Mouse (Mus musculus) c-Kit-negative CD71-positive TER-119-positive erythroid progenitor cells, embryonic 14.5 days (primary cell): ENCODE measurements around the gene Pdcd2l.

Experiments used
- DNase-seq: peaks from one replicate; pipeline ENCODE4 v3.0.0-alpha.2; 2013; ENCODE audit warnings: low read depth, low spot score

The Pdcd2l gene

DNA sequence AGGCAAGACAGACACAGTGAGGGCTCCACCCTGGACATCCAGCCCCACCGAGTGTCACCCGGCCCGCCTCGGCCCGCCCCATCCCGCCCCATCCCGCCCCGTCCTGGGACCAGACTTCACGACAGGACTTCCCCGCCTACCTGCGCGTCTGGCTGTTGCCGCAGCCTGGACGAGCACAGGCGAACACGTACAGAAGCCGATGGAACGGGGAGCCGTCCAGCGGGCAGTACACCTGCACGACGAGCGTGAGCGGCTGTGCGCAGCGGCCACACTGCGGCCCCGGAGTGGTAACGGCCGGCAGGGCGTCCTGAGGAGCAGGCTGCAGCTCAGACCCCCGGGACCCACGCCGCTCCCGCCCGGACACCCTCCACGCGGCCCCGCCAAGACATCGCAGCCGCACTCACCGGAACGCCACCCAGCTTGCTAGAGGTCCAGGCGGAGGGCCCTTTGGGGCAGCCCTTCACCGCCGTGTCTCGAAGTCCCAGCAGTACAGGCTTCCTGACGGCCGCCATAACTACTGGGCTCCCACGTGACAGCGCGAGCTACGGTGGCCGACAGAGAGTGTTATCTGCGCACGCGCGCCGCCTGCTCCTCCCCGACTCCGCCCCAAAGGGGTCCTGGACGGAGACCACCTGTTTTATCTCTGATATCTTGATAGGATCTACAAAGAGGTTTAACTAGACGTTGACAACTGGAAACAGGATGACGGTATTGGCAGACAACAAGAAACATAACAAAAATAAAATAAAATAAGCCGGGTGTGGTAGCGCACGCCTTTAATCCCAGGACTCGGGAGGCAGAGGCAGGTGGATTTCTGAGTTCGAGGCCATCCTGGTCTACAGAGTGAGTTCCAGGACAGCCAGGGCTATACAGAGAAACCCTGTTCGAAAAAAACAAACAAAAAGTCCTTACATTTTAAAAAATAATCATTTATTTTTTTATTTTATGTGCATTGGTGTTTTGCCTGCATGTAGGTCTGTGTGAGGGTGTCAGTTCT is at the start of gene Pdcd2l:
TSS of gene Pdcd2l (minus strand) at position 530 of the 997 bp plus-strand sequence.
- peak; percentile 82 for DNase-seq

DNA sequence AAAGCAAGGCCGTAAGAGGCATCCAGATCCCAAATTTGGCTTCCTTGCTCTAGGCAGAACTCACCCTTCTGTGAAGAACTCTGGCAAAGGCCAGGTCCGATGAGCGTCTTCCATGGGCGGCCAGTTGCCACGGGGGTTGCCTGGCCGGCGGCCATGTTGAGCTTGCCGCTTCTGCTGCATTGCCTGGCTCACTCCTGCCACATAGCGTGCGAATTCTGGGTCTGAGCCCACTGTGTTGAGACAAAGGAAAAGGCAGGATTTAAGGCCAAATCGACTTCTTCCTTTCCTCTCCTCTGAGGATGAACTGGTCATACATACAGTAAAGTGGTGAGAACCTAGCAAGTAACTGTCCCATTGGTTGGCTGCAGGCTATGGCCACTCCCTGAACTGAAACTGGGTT is 45.7 kb upstream of the Pdcd2l start:
- DNase-seq, result no peak

DNA sequence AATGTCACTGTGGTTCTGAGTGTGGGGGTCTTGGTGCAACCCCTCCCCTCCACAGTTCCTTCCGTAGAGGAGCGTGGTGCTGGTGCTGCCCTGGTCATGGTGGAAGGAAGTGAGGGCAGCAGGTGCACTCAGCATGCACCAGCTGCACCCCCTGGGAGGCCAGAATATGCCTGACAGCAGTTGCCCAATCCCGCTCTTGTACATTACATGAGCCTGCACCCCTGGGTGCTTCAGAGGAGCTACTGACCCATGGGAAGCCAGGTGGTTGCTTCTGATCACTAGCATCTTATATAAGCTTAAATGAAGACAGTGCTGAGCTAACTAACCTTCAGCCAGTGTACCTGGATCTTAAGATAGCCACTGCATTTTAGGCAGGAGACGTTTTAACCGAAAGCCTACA is 41.6 kb upstream of the Pdcd2l start:
- DNase-seq, result no peak

DNA sequence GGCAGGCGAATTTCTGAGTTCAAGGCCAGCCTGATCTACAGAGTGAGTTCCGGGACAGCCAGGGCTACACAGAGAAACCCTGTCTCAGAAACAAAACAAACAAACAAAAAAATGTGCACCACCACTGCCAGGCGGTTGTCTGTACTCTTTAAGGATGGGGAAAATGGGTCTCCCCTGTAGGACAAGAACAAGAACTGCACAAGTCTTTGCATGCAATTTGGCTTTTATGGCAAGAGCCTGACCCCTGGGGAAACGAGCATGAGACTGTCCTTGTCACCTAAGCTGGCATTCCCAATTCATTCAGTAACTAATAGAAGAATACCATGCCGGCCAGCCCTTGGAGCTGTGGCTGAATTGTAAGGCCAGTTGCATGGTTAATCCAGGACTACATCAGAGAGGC is 39.1 kb upstream of the Pdcd2l start:
- no peak for DNase-seq

DNA sequence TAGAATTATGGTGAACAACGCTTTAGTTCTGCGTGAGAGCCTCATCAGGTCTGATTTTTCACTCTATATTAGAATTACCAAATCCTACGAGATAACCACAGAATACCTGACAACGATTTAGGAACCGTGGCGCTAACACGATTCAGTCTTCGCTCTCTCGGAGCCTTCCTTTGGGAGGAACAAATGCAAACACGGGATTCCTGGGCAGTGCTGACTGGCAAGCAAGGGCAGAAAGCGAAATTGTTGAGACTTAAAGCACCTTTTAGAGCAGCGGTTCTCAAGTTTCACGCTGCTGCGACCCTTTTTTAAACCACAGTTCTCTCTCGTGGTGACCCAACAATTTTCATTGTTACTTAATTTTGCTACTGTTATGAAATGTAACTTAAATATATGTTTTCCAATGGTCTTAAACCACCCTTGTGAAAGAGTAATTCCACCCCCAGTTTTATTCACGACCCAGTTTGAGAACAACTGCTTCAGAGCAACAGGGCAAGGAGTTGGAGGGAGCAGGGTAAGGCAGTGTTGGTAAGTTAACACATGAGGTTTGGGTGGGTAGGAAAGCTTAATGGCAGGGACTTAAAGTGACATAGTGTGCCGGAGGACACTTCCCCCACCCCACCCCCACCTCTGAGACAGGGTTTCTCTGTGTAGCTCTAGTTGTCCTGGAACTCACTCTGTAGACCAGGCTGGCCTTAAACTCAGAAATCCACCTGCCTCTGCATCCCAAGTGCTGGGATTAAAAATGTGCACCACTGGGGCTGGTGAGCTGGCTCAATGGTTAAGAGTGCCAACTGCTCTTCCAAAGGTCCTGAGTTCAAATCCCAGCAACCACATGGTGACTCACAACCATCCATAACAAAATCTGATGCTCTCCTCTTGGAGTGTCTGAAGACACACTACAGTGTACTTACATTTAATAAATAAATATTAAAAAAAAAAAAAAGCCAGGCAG is 38.4 kb upstream of the Pdcd2l start:
- DNase-seq, result no peak

DNA sequence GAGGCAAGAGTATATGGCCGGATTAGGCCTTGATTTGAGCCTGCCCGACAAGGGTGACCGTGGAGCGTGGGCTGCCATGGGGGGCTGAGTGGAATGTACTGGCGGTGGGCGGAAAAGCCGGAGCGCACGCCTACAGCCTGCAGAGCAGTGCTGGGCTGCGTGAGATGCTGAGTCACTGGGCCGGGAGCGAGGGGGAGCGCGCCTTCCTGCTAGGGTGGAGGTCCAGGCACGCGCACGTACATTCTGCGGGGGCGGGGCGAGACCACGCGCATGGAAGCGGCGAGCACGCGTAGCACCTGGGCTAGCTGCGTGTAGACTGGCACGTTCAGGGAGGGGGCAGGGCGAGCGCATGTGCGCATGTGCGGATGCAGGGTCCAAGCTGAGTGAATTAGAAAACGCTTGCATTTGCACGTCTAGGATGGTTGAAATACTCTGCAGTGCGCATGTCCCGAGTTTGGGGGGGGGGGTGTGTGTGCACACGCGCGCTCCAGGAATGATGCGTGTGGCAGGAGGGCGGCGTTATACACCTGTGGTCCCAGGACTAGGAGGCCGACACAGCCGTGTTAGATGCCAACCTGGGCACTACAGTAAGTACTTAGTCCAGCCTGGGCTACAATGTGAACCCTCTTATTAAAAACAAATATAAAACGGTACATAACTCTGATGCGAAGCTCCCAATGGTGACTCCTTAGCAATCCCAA is 37.6 kb upstream of the Pdcd2l start:
- DNase-seq, result peak; percentile 85

DNA sequence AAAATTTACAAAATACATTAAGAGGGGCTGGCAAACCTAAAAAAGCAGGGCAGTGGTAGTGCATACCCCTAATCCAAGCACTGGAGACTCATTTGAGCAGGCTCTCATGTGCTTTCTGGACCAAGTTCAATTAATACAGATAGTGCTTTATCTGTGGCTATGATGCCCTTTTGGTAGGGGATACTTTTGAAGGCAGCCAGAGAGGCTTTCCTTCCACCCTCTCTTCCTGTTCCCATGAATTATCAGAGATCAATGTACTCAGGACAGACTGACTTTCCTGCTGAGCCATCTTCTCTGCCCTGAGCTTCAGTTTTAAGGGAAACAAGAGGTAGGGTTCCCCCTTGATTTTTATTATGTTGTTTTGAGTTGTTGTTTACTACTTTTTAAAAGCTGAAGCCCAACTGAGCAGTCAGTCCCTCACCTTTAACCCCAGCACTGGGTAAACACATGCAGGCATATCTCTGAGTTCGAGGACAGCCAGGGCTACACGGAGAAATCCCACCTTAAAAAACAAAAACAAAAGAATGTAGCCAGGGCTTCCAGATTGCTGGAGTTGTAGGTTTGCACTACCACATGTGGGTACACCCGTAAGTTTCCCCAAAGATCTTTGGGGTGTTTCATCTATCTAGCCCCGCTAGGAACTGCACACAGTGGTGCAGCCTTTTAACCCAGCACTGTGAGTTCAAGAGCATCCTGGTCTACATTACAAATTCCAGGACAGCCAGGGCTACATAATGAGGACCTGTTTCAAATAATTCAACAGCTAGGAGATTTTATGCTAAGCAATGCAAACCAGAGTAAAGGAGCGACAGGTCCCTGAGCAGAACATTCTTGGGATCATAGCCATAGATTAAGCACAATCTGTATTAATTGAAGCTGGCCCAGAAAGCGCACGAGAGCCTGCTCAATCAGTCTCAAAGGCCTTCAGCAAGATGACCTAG is 36.6 kb upstream of the Pdcd2l start:
- no peak for DNase-seq

DNA sequence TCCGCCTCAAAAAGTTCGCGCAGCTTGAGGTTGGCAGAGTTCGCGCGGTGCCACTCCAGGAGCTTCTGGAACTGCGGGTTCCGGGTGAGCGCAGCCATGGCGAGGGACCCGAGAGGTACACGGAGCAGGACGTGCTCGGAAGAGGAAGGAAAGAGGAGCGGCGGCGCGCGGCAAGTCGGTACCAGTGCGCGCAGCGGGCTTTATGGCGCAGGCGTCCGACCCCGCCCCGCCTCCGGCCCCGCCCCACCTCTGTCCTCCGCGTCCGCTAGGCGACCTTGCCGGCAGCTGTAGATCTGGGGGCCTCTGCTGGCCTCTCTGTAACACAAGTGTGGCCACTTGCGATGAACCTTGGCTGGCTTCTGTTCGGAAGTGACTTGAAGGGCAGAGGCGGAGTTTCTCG is 33.7 kb upstream of the Pdcd2l start, which contains the start of gene Gpi1:
TSS of gene Gpi1 (minus strand) at position 221 of the 400 bp plus-strand sequence.
- DNase-seq, result peak; percentile 66

DNA sequence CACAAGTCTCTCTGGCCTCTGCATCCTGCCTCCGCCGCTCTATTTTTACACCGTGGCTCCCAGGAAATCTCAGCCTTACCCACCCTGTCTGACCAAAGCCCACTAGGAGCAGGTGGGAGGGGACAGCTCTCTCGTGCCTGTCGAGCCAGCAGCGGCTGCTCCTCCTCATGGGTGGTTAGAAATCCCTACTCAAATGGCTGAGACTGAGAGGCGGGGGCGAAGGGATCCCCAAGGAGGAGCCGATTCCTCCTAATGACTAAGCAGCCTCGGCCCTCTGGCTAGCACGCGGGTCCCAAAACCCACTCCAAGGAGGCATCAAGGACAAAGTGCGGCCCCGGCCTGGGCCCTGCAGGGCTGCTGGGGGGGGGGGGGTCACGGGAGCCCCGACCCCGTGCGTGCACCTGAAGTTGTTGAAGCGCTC is 33.2 kb upstream of the Pdcd2l start:
- no peak for DNase-seq

DNA sequence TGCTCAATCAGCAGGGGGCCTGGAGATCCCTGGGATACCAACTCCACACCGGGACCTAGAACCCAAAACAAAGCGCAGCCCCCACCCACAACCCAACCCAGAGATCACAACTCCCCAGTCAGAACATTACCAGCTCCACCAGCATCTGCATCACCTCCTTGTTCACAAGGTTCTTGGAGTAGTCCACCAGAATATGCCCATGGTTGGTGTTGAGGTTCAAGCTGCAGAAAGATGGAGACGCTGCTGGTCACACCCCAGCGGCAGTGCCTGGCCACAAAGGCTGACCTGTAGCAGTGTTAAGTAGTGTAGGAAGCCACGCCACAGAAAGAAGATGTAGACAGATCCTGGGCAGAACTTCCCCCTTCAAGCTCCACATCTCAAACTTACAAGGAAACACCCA is 32.7 kb upstream of the Pdcd2l start:
- no peak for DNase-seq

DNA sequence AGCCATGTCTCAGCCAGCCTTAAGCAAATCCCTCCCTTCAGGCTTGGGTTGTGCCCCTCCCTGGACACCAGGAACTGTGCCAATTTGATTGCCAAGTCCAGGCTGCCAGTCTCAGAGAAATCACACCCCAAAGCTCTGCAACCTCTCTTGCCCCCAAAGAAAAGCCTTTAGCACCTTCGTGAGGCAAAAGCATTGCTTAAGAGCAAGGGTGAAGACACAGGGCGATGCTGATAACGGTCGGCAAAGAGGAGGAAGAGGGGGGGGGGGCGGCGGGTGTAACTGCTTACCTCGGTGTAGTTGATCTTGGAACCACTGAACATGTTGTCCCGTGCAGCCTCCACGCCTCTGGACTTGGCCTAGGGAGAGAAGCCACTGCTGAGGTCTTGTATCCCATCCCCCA is 32.2 kb upstream of the Pdcd2l start:
- DNase-seq, result no peak

DNA sequence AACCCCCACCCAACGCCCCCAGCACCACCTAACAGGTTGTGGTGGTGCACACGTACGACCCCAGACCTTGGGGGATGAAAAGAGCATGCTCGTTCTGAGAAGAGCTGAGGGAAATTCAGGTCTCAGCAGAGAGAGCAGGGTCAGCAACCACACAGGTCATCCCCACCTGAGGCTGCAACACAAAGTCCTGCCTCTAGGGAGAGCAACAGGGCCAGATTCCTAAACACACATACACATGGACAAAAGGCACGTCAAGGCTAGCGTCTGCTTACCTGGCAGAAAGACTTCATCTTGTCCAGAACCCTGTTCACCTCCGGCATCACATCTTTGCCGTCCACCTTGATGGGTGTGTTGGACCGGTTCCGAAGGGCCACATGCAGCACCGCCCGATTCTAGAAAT is 30.4 kb upstream of the Pdcd2l start:
- no peak for DNase-seq

DNA sequence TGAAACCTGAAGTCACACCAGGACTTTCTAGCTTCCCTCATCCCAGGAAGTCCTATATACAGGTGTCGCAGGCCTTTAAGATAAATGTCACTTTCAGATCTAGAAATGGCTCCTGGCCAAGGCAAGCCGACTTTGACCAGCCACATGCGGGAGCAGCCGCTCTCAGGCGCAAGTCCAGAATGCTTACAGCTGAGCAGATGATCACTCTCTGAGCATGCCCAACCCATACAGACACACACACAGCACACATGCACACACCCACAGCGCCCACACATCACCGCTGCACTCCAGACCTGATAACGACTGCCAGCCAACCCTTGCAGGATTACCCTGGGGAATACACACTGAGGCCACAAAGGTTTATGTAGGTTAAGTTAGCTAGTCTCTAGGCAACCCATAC is 29.6 kb upstream of the Pdcd2l start:
- no peak for DNase-seq

DNA sequence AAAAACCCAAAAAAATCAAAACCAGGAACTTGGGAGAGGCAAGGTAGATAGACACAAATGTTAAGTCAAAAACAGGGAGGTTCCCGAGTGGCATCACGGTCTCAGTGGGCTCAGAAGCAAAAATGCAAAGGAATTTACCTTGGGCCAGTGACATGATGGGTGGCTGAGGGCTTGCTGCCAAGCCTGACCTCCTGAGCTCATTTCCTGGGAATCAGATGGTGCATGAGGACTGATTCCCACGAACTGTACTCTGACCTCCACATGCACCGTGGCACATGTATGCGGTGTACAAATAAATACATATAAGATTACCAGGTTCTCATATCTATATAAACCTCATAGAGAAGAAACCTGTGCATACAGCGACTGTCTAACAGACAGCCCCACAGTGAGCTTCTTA is 27.8 kb upstream of the Pdcd2l start:
- no peak for DNase-seq

DNA sequence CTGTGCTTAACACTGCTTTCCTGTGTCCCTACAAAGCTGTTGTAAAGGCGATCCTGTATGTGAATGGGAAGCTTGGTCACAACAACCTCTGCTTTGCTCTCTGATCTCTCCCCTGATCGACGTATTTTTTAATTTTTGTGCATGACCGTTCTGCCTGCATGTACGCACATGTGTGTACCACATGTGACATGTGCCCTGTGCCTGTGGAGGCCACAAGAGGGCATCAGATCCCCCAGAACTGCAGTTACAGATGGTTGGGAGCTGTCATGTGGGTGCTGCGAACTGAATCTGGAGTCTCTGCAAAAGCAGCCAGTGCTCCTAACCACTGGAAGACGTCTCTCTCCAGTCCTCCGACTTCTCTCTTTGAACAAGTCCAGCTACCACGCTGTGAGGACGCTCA is 25.9 kb upstream of the Pdcd2l start:
- DNase-seq, result no peak

DNA sequence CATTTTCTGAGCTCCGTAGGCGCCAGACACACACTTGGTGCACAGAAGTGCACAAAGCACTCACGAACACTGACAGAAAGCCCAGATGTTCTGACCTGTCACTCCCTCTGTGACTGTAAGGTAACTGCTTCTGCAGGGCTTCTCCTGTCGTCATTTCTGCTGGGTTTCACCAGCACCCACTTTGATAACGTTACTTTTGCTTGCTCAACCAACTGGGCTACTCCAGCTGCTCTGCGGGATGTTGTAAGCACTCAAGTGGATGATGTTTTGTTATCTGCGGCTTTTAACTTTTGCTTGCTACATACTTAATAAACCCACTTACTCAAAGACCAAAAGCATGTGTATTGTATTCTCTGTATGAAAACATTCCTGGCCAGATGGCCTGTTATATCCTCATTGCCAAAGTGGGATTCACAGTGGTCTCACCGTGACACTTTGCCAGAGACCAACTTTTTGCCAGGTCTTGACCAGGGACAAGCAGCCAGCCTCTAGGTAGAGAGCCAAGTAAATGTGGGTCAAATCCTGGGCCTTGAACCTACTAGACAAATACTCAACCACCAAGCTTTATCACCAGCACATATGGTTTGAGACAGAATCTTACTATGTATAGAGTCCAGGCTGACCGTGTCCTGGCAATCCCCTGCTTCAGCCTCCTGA is 25.3 kb upstream of the Pdcd2l start:
- no peak for DNase-seq

DNA sequence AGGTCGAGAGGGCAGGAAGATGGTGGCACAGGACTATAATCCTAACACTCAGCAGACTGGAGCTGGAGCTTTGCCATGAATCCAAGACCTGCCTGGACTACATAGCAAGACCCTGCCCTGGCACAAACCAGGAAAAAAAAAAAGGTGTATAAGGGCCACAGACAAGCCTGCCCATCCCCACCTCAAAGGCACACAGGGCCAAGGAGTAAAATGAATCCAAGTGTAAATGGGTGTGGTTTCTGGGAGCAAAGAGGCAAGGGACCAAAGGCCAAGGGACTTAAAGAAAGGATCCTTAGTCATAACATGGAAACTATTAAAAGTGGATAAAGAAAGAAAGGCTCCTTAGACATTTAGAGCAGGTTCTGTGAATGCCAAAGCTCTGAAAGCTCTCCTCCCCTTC is 22.0 kb upstream of the Pdcd2l start:
- no peak for DNase-seq

DNA sequence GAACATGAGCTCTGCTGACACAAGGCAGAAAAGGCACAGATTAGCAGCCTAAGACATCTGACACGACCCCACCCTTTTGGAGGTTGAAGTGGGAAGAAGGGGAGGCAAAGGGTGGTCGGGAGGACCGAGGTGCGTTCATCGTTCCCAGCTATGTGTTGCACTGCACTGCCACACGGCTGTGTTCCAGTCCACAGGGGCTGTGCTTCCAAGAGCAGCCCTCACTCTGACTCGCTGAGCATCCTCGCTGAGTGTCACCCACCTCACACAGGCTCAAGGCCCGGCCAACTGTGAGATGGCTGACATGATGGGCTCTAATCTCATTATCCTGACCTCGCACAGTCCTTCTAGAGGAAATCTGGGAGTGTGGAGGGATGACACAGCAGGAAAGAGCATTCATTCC is 20.0 kb upstream of the Pdcd2l start:
- no peak for DNase-seq

DNA sequence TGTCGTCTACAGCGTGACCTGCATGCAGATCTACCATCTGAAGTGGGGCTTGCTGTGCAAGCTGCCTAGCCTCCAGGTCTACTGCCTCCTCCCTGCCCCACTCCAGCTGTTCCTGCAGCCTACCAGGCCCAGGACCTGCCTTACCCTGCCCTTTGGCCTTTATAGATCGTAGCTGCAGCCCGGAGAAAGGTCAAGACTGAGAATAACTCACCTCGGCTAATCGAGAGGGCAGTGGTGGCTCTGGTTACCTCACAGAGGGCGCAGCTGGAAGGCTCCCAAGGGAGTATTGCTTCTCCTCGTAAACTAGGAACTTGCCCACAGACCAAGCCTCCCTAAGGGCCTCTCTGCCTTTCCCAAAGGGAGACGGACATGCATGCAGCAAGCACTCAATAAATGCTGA is 19.0 kb upstream of the Pdcd2l start:
- DNase-seq, result no peak

DNA sequence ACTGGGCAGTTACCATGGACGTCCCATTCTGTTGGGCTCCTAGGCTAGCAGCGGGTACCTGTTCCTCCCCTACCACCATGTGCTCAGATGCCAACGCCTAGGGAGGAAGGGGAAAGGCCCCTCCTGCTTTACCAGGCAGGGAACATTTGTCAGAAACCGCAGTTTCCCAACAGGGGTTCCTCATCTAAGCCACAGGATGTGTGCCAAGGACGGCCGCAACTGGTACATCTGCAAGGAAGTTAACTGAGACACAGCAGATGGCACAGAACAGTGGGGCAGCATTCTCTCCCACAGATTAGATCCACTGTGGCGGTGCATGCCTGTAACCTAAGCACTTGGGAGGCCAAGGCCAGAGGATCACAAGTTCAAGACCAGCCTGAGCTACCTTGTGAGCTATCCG is 18.2 kb upstream of the Pdcd2l start:
- no peak for DNase-seq
